Mouse (Mus musculus): ENCODE data around the gene Fam129b.

- TF ChIP-seq CTCF (IDR thresholded peaks at IDR 0.05; ENCODE audit: low read depth) (peak; percentile 78), EP300 (IDR thresholded peaks at IDR 0.05; ENCODE audit: low read depth) (no peak; the same call in 1 of the 2 replicates)
Observed at GRCm38 (mm10) chr2:32966689-32967631, 91.0 kb downstream of the Fam129b start.

Measured in liver, postnatal 0 days (tissue).